Comparison of ENCODE assay signal across 8 mouse cellular contexts in the genomic region with DNA sequence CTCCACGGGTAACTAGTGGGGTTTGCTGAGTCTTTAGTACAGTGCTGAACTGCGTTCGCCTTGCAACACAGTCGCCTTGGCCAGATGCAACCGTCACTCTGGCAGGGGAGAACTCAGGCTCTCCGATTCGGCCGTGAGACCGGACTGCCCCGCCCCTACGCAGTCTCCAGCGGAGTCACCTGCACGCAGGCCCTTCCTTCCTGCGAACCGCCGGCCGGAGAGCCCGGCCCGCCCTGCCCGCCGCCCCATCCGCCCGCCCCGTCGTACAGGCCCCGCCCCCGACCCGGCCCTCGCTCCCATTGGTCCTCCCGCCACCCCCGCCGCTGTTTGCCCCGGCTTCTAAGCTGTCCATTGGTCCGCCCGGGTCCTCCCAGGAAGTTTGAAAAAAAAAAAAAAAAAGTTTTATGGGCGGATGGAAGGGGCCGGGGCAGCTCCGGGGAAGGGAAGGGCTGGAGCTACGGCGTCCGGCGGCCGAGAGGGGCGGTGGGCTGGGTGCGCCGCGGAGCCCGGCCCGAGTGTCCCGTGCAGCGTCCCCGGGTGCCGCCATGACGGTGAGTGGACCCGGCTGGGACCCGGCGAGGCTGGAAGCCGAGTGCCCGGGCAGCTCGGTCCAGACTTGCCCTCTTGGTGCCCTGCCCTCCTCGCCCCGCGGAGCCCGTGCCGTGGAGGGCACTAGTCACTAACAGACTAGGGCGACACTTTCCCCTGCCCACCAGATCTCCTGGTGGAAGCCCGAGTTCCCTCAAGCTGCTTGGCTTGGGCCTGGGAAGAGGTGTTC. TPM values are rescaled to one million over a fixed set of nuclear protein-coding genes. Genes with fewer than 3 reads are reported as not detected.
DNase-seq lines count a peak whose midpoint lies in the region; ATAC-seq and TF ChIP-seq lines count a peak whose summit lies in the region.

No protein-coding gene starts in this region.

- H3K27me3 ChIP-seq in hindbrain, embryonic 13.5 days = no peaks in the 10 kb centered on the region

- peak overlapping the region; percentile 56 for H3K4me3 ChIP-seq in hindbrain, embryonic 13.5 days
- peak overlapping the region; percentile 60 for H3K4me3 ChIP-seq in left cerebral cortex, adult 2 months

- WGBS in hindbrain, embryonic 13.5 days = under 1% methylated on average over 61 of the region's 67 CpGs

- peaks cover 50% of the 10 kb centered on the region for H3K4me1 ChIP-seq in hindbrain, embryonic 13.5 days (replicated peaks)

- H3K9me3 ChIP-seq in hindbrain, embryonic 13.5 days = no peaks in the 10 kb centered on the region

- intact Hi-C loops in left cerebral cortex, adult 2 months (cut with DNase I) = no loop called here

- peaks cover 5% of the 10 kb centered on the region; the same call in 1 of the 2 replicates for H3K36me3 ChIP-seq in hindbrain, embryonic 13.5 days

- H3K4me2 ChIP-seq in hindbrain, embryonic 13.5 days = peak overlapping the region; percentile 74

- peak; percentile 79 for DNase-seq in T-cell, adult 2 months (ENCODE audit: low spot score)
- DNase-seq in cerebellum, adult 9-11 months = peak; percentile 87
- peak; percentile 84 for DNase-seq in forelimb bud, embryonic 11.5 days (ENCODE audit: low read depth, low spot score)
- DNase-seq in left cerebral cortex, adult 2 months (ENCODE audit: extremely low spot score in 1 of 2, low spot score in 2 of 2) = peak; percentile 50 to 53
- peak; percentile 73 for DNase-seq in retina, postnatal 7 days (ENCODE audit: low read depth, low spot score)
- peak; percentile 76 to 88 for DNase-seq in urinary bladder, adult 18-20 months (ENCODE audit: low spot score in 2 of 2)

- peak overlapping the region; percentile 75 for H3K9ac ChIP-seq in hindbrain, embryonic 13.5 days

- TF ChIP-seq CTCF in left cerebral cortex, adult 2 months (IDR thresholded peaks at IDR 0.05) = no peak

- ATAC-seq in hindbrain, embryonic 13.5 days (ENCODE audit: low FRiP score) = peak; percentile 78
- ATAC-seq in megakaryocyte, adult 5-6 weeks (ENCODE audit: poor library complexity, severe bottlenecking) = peak; percentile 81

- peak overlapping the region; percentile 72 for H3K27ac ChIP-seq in hindbrain, embryonic 13.5 days
- peak overlapping the region; percentile 78 for H3K27ac ChIP-seq in left cerebral cortex, adult 2 months

RNA-seq across cellular contexts. Expression of a gene that starts 35.3 kb away (rescaled TPM):
- polyA plus RNA-seq in hindbrain, embryonic 13.5 days (2015; fragmentation: Nextera tagmentation; extraction: Ambion mirVana) = 31.6 and 36.6 TPM in 2 replicates
- 10 to 100 TPM; 11.8 to 12.7 TPM for total RNA-seq in left cerebral cortex, adult 2 months (2021)
- total RNA-seq in megakaryocyte, adult 5-6 weeks (2015) = 99.4 and 106 TPM in 2 replicates
- total RNA-seq in megakaryocyte, adult 5-6 weeks (2017) = 36.6 and 41.5 TPM in 2 replicates

RNA-seq across cellular contexts. Expression of a gene that starts 45.4 kb away (rescaled TPM):
- polyA plus RNA-seq in hindbrain, embryonic 13.5 days (2015; fragmentation: Nextera tagmentation; extraction: Ambion mirVana) = 259 and 266 TPM in 2 replicates
- 10 to 100 TPM; 80.4 to 81.1 TPM for total RNA-seq in left cerebral cortex, adult 2 months (2021)
- 47.9 and 51.3 TPM in 2 replicates for total RNA-seq in megakaryocyte, adult 5-6 weeks (2015)
- 87.2 and 90.0 TPM in 2 replicates for total RNA-seq in megakaryocyte, adult 5-6 weeks (2017)

RNA-seq across cellular contexts. Expression of a gene that starts 48.1 kb away (rescaled TPM):
- 57.4 and 62.3 TPM in 2 replicates for polyA plus RNA-seq in hindbrain, embryonic 13.5 days (2015; fragmentation: Nextera tagmentation; extraction: Ambion mirVana)
- total RNA-seq in left cerebral cortex, adult 2 months (2021) = 10 to 100 TPM; 36.2 to 38.8 TPM
- 28.2 and 32.4 TPM in 2 replicates for total RNA-seq in megakaryocyte, adult 5-6 weeks (2015)
- 12.6 and 16.0 TPM in 2 replicates for total RNA-seq in megakaryocyte, adult 5-6 weeks (2017)

RNA-seq across cellular contexts. Expression of a gene that starts 56.3 kb away (rescaled TPM):
- 193 and 202 TPM in 2 replicates for polyA plus RNA-seq in hindbrain, embryonic 13.5 days (2015; fragmentation: Nextera tagmentation; extraction: Ambion mirVana)
- total RNA-seq in left cerebral cortex, adult 2 months (2021) = 10 to 100 TPM; 19.8 to 20.4 TPM
- total RNA-seq in megakaryocyte, adult 5-6 weeks (2015) = 851 and 870 TPM in 2 replicates
- 1,185 and 1,205 TPM in 2 replicates for total RNA-seq in megakaryocyte, adult 5-6 weeks (2017)

RNA-seq across cellular contexts. Expression of a gene that starts 58.8 kb away (rescaled TPM):
- 0.17 TPM in 1 of 2 replicates, not detected in the other for polyA plus RNA-seq in hindbrain, embryonic 13.5 days (2015; fragmentation: Nextera tagmentation; extraction: Ambion mirVana)
- total RNA-seq in left cerebral cortex, adult 2 months (2021) = under 1 TPM in 1 of 2 experiments, not detected in 1; 0.84 TPM
- total RNA-seq in megakaryocyte, adult 5-6 weeks (2015) = not detected in 2 replicates
- not detected in 2 replicates for total RNA-seq in megakaryocyte, adult 5-6 weeks (2017)

Comparison
In these comparisons a context has a peak if more than half of its experiments do, and no peak if none do; other contexts are left out.
1. Peak in every context shown above with its lines: DNase-seq, ATAC-seq, H3K4me3 ChIP-seq and H3K27ac ChIP-seq.